Mouse (Mus musculus): ENCODE results near the gene Grm2. TPM values are rescaled to one million over a fixed set of nuclear protein-coding genes. Genes with fewer than 3 reads are reported as not detected.

The Grm2 gene
- total RNA-seq, 2 experiments from 2014 or later, result not detected

Other genes starting within 250 kb of the Grm2 start
- 3,403 and 3,618 TPM in 2 replicates for gene Rpl29, start 226.6 kb downstream of the Grm2 start, total RNA-seq (2015)
- 1,606 and 1,752 TPM in 2 replicates for gene Rpl29, start 226.6 kb downstream of the Grm2 start, total RNA-seq (2017)
- gene Acy1, start 217.8 kb downstream of the Grm2 start, total RNA-seq (2015), result 13.7 TPM in 2 replicates
- gene Acy1, start 217.8 kb downstream of the Grm2 start, total RNA-seq (2017), result 27.2 and 31.3 TPM in 2 replicates
- gene Abhd14b, start 208.6 kb downstream of the Grm2 start, total RNA-seq (2015), result 15.8 and 19.1 TPM in 2 replicates
- 8.4 and 11.7 TPM in 2 replicates for gene Abhd14b, start 208.6 kb downstream of the Grm2 start, total RNA-seq (2017)
- 21.3 and 23.4 TPM in 2 replicates for gene Abhd14a, start 208.4 kb downstream of the Grm2 start, total RNA-seq (2015)
- gene Abhd14a, start 208.4 kb downstream of the Grm2 start, total RNA-seq (2017), result 27.3 and 30.2 TPM in 2 replicates
- 0.91 and 1.7 TPM in 2 replicates for gene Pcbp4, start 202.8 kb downstream of the Grm2 start, total RNA-seq (2015)
- 0.96 and 2.7 TPM in 2 replicates for gene Pcbp4, start 202.8 kb downstream of the Grm2 start, total RNA-seq (2017)
- not detected in 2 replicates for gene Gpr62, start 190.1 kb downstream of the Grm2 start, total RNA-seq (2015)
- gene Gpr62, start 190.1 kb downstream of the Grm2 start, total RNA-seq (2017), result not detected in 2 replicates
- 18.9 and 21.3 TPM in 2 replicates for gene Rrp9, start 180.1 kb downstream of the Grm2 start, total RNA-seq (2015)
- gene Rrp9, start 180.1 kb downstream of the Grm2 start, total RNA-seq (2017), result 45.2 and 50.1 TPM in 2 replicates
- 5.9 and 7.0 TPM in 2 replicates for gene Parp3, start 179.1 kb downstream of the Grm2 start, total RNA-seq (2015)
- gene Parp3, start 179.1 kb downstream of the Grm2 start, total RNA-seq (2017), result 8.0 and 12.1 TPM in 2 replicates
- gene Iqcf1, start 156.1 kb downstream of the Grm2 start, total RNA-seq (2015), result not detected in 2 replicates
- not detected in 2 replicates for gene Iqcf1, start 156.1 kb downstream of the Grm2 start, total RNA-seq (2017)
- gene Iqcf5, start 141.5 kb downstream of the Grm2 start, total RNA-seq (2015), result not detected in 2 replicates
- not detected in 2 replicates for gene Iqcf5, start 141.5 kb downstream of the Grm2 start, total RNA-seq (2017)
- gene Iqcf3, start 94.5 kb downstream of the Grm2 start, total RNA-seq (2015), result not detected in 2 replicates
- not detected in 2 replicates for gene Iqcf3, start 94.5 kb downstream of the Grm2 start, total RNA-seq (2017)
- not detected in 2 replicates for gene Iqcf4, start 85.1 kb downstream of the Grm2 start, total RNA-seq (2015)
- gene Iqcf4, start 85.1 kb downstream of the Grm2 start, total RNA-seq (2017), result not detected in 2 replicates
- not detected in 2 replicates for gene Iqcf6, start 29.5 kb downstream of the Grm2 start, total RNA-seq (2015)
- not detected in 2 replicates for gene Iqcf6, start 29.5 kb downstream of the Grm2 start, total RNA-seq (2017)
- 12.1 and 14.8 TPM in 2 replicates for gene Tex264, start 29.8 kb upstream of the Grm2 start, total RNA-seq (2015)
- 19.6 and 21.9 TPM in 2 replicates for gene Tex264, start 29.8 kb upstream of the Grm2 start, total RNA-seq (2017)
- 11.4 and 12.8 TPM in 2 replicates for gene Rad54l2, start 133.1 kb upstream of the Grm2 start, total RNA-seq (2015)
- 11.0 and 19.8 TPM in 2 replicates for gene Rad54l2, start 133.1 kb upstream of the Grm2 start, total RNA-seq (2017)
- 67.7 and 74.1 TPM in 2 replicates for gene Dcaf1, start 165.8 kb upstream of the Grm2 start, total RNA-seq (2015)
- 38.1 and 50.1 TPM in 2 replicates for gene Dcaf1, start 165.8 kb upstream of the Grm2 start, total RNA-seq (2017)
- 20.3 and 22.6 TPM in 2 replicates for gene Rbm15b, start 231.3 kb upstream of the Grm2 start, total RNA-seq (2015)
- gene Rbm15b, start 231.3 kb upstream of the Grm2 start, total RNA-seq (2017), result 23.7 and 26.1 TPM in 2 replicates
- gene Manf, start 235.9 kb upstream of the Grm2 start, total RNA-seq (2015), result 619 and 658 TPM in 2 replicates
- gene Manf, start 235.9 kb upstream of the Grm2 start, total RNA-seq (2017), result 405 and 458 TPM in 2 replicates

Measured in megakaryocyte progenitor cell, adult 5-6 weeks (primary cell).